Mouse (Mus musculus) neural tube, embryonic 12.5 days (tissue): ENCODE data around the gene Phrf1. TPM values are rescaled to one million over a fixed set of nuclear protein-coding genes. Genes with fewer than 3 reads are reported as not detected.
A peak's percentile ranks its signal among the peaks of the same experiment; 100 is the strongest.

Experiments
- ATAC-seq: fragments of 200-750 bp; cut with Nextera tagmentation; 2 replicates; pipeline ENCODE4 v1.8.0; 2017; ENCODE audit warnings: low read depth, mild to moderate bottlenecking, moderate TSS enrichment, moderate library complexity; ENCODE audit not compliant: low FRiP score
- H3K27ac ChIP-seq: fragments of 300-500 bp; sonication (generic); 2 replicates; pipeline ENCODE4 v1.5.1; 2016
- H3K27me3 ChIP-seq: fragments of 300-500 bp; sonication (generic); replicated peaks from 2 replicates; pipeline ENCODE4 v1.6.1; 2016; ENCODE audit warnings: mild to moderate bottlenecking
- H3K36me3 ChIP-seq: fragments of 300-500 bp; sonication (generic); 2 replicates; pipeline ENCODE4 v1.6.1; 2016; ENCODE audit warnings: mild to moderate bottlenecking
- H3K4me1 ChIP-seq: fragments of 300-500 bp; sonication (generic); 2 replicates; pipeline ENCODE4 v1.6.1; 2016
- H3K4me2 ChIP-seq: fragments of 300-500 bp; sonication (generic); replicated peaks from 2 replicates; pipeline ENCODE4 v1.6.1; 2016; ENCODE audit warnings: mild to moderate bottlenecking
- H3K4me3 ChIP-seq: fragments of 300-500 bp; sonication (generic); 2 replicates; pipeline ENCODE4 v1.5.1; 2016
- H3K9ac ChIP-seq: fragments of 300-500 bp; sonication (generic); 2 replicates; pipeline ENCODE4 v1.6.1; 2016; ENCODE audit warnings: mild to moderate bottlenecking
- H3K9me3 ChIP-seq: fragments of 300-500 bp; sonication (generic); 2 replicates; pipeline ENCODE4 v1.6.1; 2016; ENCODE audit warnings: mild to moderate bottlenecking
- WGBS: fragments of 180-500 bp; shearing (Covaris S2); methylation state at CpG from one replicate; pipeline ENCODE4 v1.1.7; 2016; 5-methylcytosine and 5-hydroxymethylcytosine counted together
- polyA plus RNA-seq: library from polyadenylated mRNA; unstranded; fragments of >200 nt; fragmentation: Nextera tagmentation; extraction: Ambion mirVana; gene quantifications from 2 replicates; pipeline ENCODE4 v1.2.1, GENCODE M21; 2016

Phrf1 gene
- polyA plus RNA-seq, 1 experiment from 2014 or later, result 92.7 TPM

GRCm38 (mm10) chr7:141215101-141215879 lies 13.3 kb upstream of the Phrf1 start, which contains the start of gene Rassf7:
TSS of gene Rassf7 (plus strand) at chr7:141215860.
- Histone ChIP-seq H3K27ac (peak within 1 kb of the TSS; percentile 89), H3K9me3 (no peaks in the 10 kb centered on the region), H3K4me2 (peak within 1 kb of the TSS; percentile 95), H3K4me3 (peak within 1 kb of the TSS; percentile 76), H3K36me3 (peaks cover 17% of the 10 kb centered on the region), H3K4me1 (peaks cover 32% of the 10 kb centered on the region), H3K9ac (peak within 1 kb of the TSS; percentile 71), H3K27me3 (no peaks in the 10 kb centered on the region)
- peak; percentile 96 for ATAC-seq
- WGBS, result under 1% methylated on average over 41 of the region's 41 CpGs

GRCm38 (mm10) chr7:141215880-141216733 lies 12.5 kb upstream of the Phrf1 start:
- peak overlapping the region; percentile 71 for H3K9ac ChIP-seq
- H3K4me3 ChIP-seq, result peak overlapping the region; percentile 76
- peaks cover 17% of the 10 kb centered on the region for H3K36me3 ChIP-seq
- H3K9me3 ChIP-seq, result no peaks in the 10 kb centered on the region
- H3K27me3 ChIP-seq, result no peaks in the 10 kb centered on the region
- H3K4me2 ChIP-seq, result peak overlapping the region; percentile 95
- WGBS, result under 1% methylated on average over 42 of the region's 42 CpGs
- peak; percentile 69 for ATAC-seq
- peaks cover 37% of the 10 kb centered on the region for H3K4me1 ChIP-seq
- H3K27ac ChIP-seq, result peak overlapping the region; percentile 53; the same call in 1 of the 2 replicates

- 93% methylated on average over 11 of the region's 11 CpGs for WGBS
- H3K9me3 ChIP-seq, result no peaks in the 10 kb centered on the region
- H3K9ac ChIP-seq, result peak overlapping the region; percentile 71; the same call in 1 of the 2 replicates
- ATAC-seq, result no peak
- H3K27me3 ChIP-seq, result no peaks in the 10 kb centered on the region
- H3K4me3 ChIP-seq, result no peak overlapping the region; the same call in 1 of the 2 replicates
- peaks cover 17% of the 10 kb centered on the region for H3K36me3 ChIP-seq
- peaks cover 41% of the 10 kb centered on the region for H3K4me1 ChIP-seq
- H3K4me2 ChIP-seq, result peak overlapping the region; percentile 95
- H3K27ac ChIP-seq, result no peak overlapping the region
Observed at GRCm38 (mm10) chr7:141216894-141217293, 11.7 kb upstream of the Phrf1 start.

GRCm38 (mm10) chr7:141217343-141218013 lies 11.1 kb upstream of the Phrf1 start:
- H3K4me3 ChIP-seq, result no peak overlapping the region
- H3K27ac ChIP-seq, result no peak overlapping the region
- peaks cover 47% of the 10 kb centered on the region for H3K4me1 ChIP-seq
- no peak overlapping the region; the same call in 1 of the 2 replicates for H3K9ac ChIP-seq
- WGBS, result 93% methylated on average over 17 of the region's 17 CpGs
- H3K9me3 ChIP-seq, result no peaks in the 10 kb centered on the region
- peak overlapping the region; percentile 95 for H3K4me2 ChIP-seq
- no peaks in the 10 kb centered on the region for H3K27me3 ChIP-seq
- no peak for ATAC-seq
- peaks cover 17% of the 10 kb centered on the region for H3K36me3 ChIP-seq

DNA sequence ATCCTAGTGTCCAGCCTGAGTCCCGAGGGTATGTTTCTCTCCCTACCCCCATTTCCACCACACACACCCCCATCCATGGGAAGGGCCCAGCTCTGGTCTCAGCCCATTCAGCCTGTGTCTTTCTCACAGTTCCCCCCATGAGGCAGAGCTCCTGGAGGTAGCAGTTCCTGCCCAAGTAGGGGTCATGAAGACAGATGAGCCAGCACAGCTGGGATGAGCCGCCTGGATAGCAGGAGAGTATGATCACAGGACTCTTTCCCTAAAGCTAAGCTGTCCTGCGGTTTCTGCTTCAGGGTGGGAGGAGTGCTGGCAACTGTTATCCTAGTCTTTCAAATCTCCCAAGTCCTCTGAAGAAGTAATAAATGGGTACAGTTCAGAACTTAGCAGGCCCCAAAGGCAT lies 10.4 kb upstream of the Phrf1 start:
- Histone ChIP-seq H3K36me3 (peaks cover 17% of the 10 kb centered on the region), H3K27me3 (no peaks in the 10 kb centered on the region), H3K4me3 (no peak overlapping the region), H3K27ac (no peak overlapping the region), H3K9me3 (no peaks in the 10 kb centered on the region), H3K4me1 (peaks cover 47% of the 10 kb centered on the region), H3K4me2 (no peak overlapping the region), H3K9ac (no peak overlapping the region)
- 90% methylated on average over 3 of the region's 3 CpGs for WGBS
- no peak for ATAC-seq

- WGBS, result 87% methylated on average over 5 of the region's 5 CpGs
Observed at GRCm38 (mm10) chr7:141218557-141219133, 9.9 kb upstream of the Phrf1 start.

GRCm38 (mm10) chr7:141219558-141220099 lies 9.0 kb upstream of the Phrf1 start:
- no peak overlapping the region for H3K27ac ChIP-seq
- peaks cover 17% of the 10 kb centered on the region for H3K36me3 ChIP-seq
- H3K4me2 ChIP-seq, result no peak overlapping the region
- 100% methylated on average over 1 of the region's 1 CpGs for WGBS
- peaks cover 40% of the 10 kb centered on the region for H3K4me1 ChIP-seq
- H3K9ac ChIP-seq, result no peak overlapping the region
- no peak overlapping the region for H3K4me3 ChIP-seq
- no peaks in the 10 kb centered on the region for H3K9me3 ChIP-seq
- no peak for ATAC-seq
- H3K27me3 ChIP-seq, result no peaks in the 10 kb centered on the region

More at GRCm38 (mm10) chr7:141218557-141219133, 9.9 kb upstream of the Phrf1 start:
- no peak for ATAC-seq
- Histone ChIP-seq H3K4me3 (no peak overlapping the region), H3K27ac (no peak overlapping the region), H3K4me1 (peaks cover 47% of the 10 kb centered on the region), H3K9ac (no peak overlapping the region), H3K4me2 (no peak overlapping the region), H3K27me3 (no peaks in the 10 kb centered on the region), H3K9me3 (no peaks in the 10 kb centered on the region), H3K36me3 (peaks cover 17% of the 10 kb centered on the region)

- Histone ChIP-seq H3K4me2 (peak overlapping the region; percentile 82; the same call in 1 of the 2 replicates), H3K27me3 (no peaks in the 10 kb centered on the region), H3K9me3 (no peaks in the 10 kb centered on the region), H3K4me1 (peaks cover 33% of the 10 kb centered on the region), H3K27ac (no peak overlapping the region), H3K36me3 (peaks cover 17% of the 10 kb centered on the region), H3K9ac (no peak overlapping the region), H3K4me3 (no peak overlapping the region)
- WGBS, result 79% methylated on average over 1 of the region's 1 CpGs
- no peak for ATAC-seq
Observed at GRCm38 (mm10) chr7:141220377-141220776, 8.2 kb upstream of the Phrf1 start.

DNA sequence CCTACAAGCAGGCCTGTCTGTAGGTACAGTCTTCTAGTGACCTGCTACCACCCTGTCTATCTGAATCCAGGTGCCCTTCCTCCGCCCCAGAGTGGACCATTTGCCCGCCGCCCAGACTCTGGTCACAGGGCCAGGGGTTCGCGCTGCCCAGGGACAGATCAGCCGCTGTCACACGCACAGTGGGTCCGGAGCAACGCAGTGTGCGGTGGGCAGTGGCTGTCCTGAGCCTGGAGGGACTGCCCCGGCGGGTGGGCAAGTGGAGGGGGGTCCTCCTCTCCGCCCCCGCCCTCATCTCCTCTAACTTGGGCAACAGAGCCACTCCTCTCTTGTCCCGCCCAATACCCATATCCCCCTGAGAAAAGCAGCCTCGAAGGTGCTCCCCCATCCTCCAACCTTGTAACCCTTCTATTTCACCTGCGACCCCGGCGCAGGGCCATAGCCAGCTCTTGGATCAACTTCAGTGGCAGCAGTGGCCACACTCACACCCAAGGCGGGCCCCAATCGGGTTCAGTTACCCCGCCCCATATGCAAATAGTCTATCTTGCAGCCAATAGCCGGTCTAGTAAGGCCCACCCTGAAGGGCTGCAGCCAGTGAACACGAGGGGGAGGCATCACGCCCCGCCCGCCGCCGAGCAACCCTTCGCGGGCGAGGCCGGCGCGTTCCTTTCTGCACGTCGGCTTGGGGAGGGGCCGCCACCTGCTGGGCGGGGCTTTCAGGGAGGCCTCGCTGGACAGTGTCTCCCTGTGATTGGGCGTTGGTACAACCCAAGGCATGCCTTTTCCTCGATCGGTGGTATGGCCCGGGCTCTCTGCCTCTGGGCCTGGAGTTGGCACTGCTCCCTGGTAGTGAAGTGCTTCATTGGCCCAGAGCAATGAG lies 7.1 kb upstream of the Phrf1 start:
- Histone ChIP-seq H3K27me3 (no peaks in the 10 kb centered on the region), H3K9me3 (no peaks in the 10 kb centered on the region), H3K4me1 (peaks cover 26% of the 10 kb centered on the region), H3K9ac (peak overlapping the region; percentile 65), H3K36me3 (peaks cover 17% of the 10 kb centered on the region), H3K27ac (peak overlapping the region; percentile 46), H3K4me2 (peak overlapping the region; percentile 82), H3K4me3 (peak overlapping the region; percentile 43)
- ATAC-seq, result peak; percentile 96
- WGBS, result 3% methylated on average over 44 of the region's 44 CpGs

DNA sequence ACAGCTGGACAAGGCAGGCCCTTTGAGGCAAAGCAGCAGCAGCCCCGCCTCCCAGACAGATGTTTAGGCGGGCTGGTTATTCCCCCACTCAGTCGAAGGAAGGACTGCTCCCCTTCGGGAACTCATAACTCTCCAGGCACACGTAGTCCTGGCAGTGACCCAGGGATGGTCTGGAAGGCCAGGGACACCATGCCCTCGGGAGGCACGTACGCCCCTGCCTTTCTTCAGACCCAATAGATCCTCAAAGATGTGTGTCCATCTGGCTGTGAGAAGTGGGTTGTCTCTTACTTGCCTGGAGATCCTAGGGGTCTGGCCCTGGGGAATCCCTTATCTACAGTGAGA lies 6.5 kb upstream of the Phrf1 start:
- WGBS, result 11% methylated on average over 8 of the region's 8 CpGs
- H3K27me3 ChIP-seq, result no peaks in the 10 kb centered on the region
- peaks cover 20% of the 10 kb centered on the region for H3K4me1 ChIP-seq
- peak overlapping the region; percentile 38 for H3K9ac ChIP-seq
- H3K4me2 ChIP-seq, result peak overlapping the region; percentile 82
- H3K4me3 ChIP-seq, result peak overlapping the region; percentile 43
- no peak; the same call in 1 of the 2 replicates for ATAC-seq
- peak overlapping the region; percentile 46; the same call in 1 of the 2 replicates for H3K27ac ChIP-seq
- peaks cover 17% of the 10 kb centered on the region for H3K36me3 ChIP-seq
- H3K9me3 ChIP-seq, result no peaks in the 10 kb centered on the region; the same call in 1 of the 2 replicates
